Mouse (Mus musculus) midbrain, embryonic 16.5 days (tissue): ENCODE data around the gene Grpel1. TPM values are rescaled to one million over a fixed set of nuclear protein-coding genes. Genes with fewer than 3 reads are reported as not detected.

Experiments
- ATAC-seq: fragments of 200-750 bp; cut with Nextera tagmentation; 2 replicates; pipeline ENCODE4 v1.8.0; 2017; ENCODE audit warnings: moderate TSS enrichment
- H3K27ac ChIP-seq: fragments of 300-500 bp; sonication (generic); 2 replicates; pipeline ENCODE4 v1.5.1; 2014; ENCODE audit warnings: mild to moderate bottlenecking, low read length, mixed read lengths
- H3K27me3 ChIP-seq: fragments of 300-500 bp; sonication (generic); 2 replicates; pipeline ENCODE4 v1.6.1; 2014; ENCODE audit warnings: low read depth, low read length, mixed read lengths; ENCODE audit not compliant: control insufficient read depth, insufficient read depth
- H3K36me3 ChIP-seq: fragments of 300-500 bp; sonication (generic); 2 replicates; pipeline ENCODE4 v1.6.1; 2014; ENCODE audit warnings: mild to moderate bottlenecking, low read length, moderate library complexity, mixed read lengths; ENCODE audit not compliant: control insufficient read depth, insufficient read depth
- H3K4me1 ChIP-seq: fragments of 300-500 bp; sonication (generic); 2 replicates; pipeline ENCODE4 v1.6.1; 2014; ENCODE audit warnings: mild to moderate bottlenecking, low read length, mixed read lengths; ENCODE audit not compliant: control insufficient read depth, insufficient read depth
- H3K4me2 ChIP-seq: fragments of 300-500 bp; sonication (generic); 2 replicates; pipeline ENCODE4 v1.6.1; 2014; ENCODE audit warnings: mild to moderate bottlenecking, low read length, mixed read lengths
- H3K4me3 ChIP-seq: fragments of 300-500 bp; sonication (generic); 2 replicates; pipeline ENCODE4 v1.5.1; 2014; ENCODE audit warnings: low read depth, mild to moderate bottlenecking, low read length, moderate library complexity, mixed read lengths
- H3K9ac ChIP-seq: fragments of 300-500 bp; sonication (generic); 2 replicates; pipeline ENCODE4 v1.6.1; 2014; ENCODE audit warnings: low read depth, low read length, mixed read lengths
- H3K9me3 ChIP-seq: fragments of 300-500 bp; sonication (generic); replicated peaks from 2 replicates; pipeline ENCODE4 v1.6.1; 2014; ENCODE audit warnings: mild to moderate bottlenecking, low read length, mixed read lengths; ENCODE audit not compliant: control insufficient read depth, poor library complexity, severe bottlenecking
- WGBS: fragments of 180-500 bp; shearing (Covaris S2); extraction: QIAGEN DNeasy Blood & Tissue Kit; methylation state at CpG from one replicate; pipeline ENCODE4 v1.1.7; 2014; 5-methylcytosine and 5-hydroxymethylcytosine counted together
- polyA plus RNA-seq: library from polyadenylated mRNA; unstranded; fragments of >200 nt; fragmentation: Nextera tagmentation; extraction: Ambion mirVana; gene quantifications from 2 replicates; pipeline ENCODE4 v1.2.1, GENCODE M21; 2015

Gene Grpel1
- polyA plus RNA-seq, result 41.3 and 42.9 TPM in 2 replicates

- Histone ChIP-seq H3K4me2 (peak within 1 kb of the TSS; percentile 91), H3K9ac (peak within 1 kb of the TSS; percentile 89), H3K9me3 (no peaks in the 10 kb centered on the region), H3K36me3 (peaks cover 3% of the 10 kb centered on the region; the same call in 1 of the 2 replicates), H3K4me1 (peaks cover 17% of the 10 kb centered on the region), H3K27me3 (peaks cover 3% of the 10 kb centered on the region; the same call in 1 of the 2 replicates), H3K4me3 (peak within 1 kb of the TSS; percentile 77), H3K27ac (peak within 1 kb of the TSS; percentile 79)
- WGBS, result under 1% methylated on average over 68 of the region's 68 CpGs
- peak; percentile 94 for ATAC-seq
These were observed at the start of gene Grpel1 for GRCm38 (mm10) chr5:36464709-36465661. Gene Grpel1, plus strand, starts transcription at chr5:36464998.

- Histone ChIP-seq H3K9me3 (no peaks in the 10 kb centered on the region), H3K27me3 (no peaks in the 10 kb centered on the region), H3K4me3 (no peak overlapping the region), H3K27ac (no peak overlapping the region), H3K4me2 (no peak overlapping the region), H3K9ac (no peak overlapping the region), H3K36me3 (no peaks in the 10 kb centered on the region), H3K4me1 (no peaks in the 10 kb centered on the region)
- ATAC-seq, result no peak
- 77% methylated on average over 3 of the region's 3 CpGs for WGBS
These were observed 44.9 kb upstream of the Grpel1 start for GRCm38 (mm10) chr5:36419861-36420260.

- no peak for ATAC-seq
- H3K4me2 ChIP-seq, result no peak overlapping the region
- H3K27me3 ChIP-seq, result no peaks in the 10 kb centered on the region
- no peak overlapping the region for H3K4me3 ChIP-seq
- H3K9ac ChIP-seq, result no peak overlapping the region
- 0 out of 2 replicates have a peak, but pooled peaks cover under 1% of the 10 kb centered on the region for H3K4me1 ChIP-seq
- no peaks in the 10 kb centered on the region for H3K36me3 ChIP-seq
- H3K9me3 ChIP-seq, result no peaks in the 10 kb centered on the region
- no peak overlapping the region for H3K27ac ChIP-seq
These were observed 42.1 kb upstream of the Grpel1 start for GRCm38 (mm10) chr5:36422689-36423088.

GRCm38 (mm10) chr5:36424676-36425075 is 40.1 kb upstream of the Grpel1 start:
- Histone ChIP-seq H3K27ac (no peak overlapping the region), H3K4me3 (no peak overlapping the region), H3K9ac (no peak overlapping the region), H3K4me2 (no peak overlapping the region), H3K9me3 (no peaks in the 10 kb centered on the region), H3K36me3 (no peaks in the 10 kb centered on the region), H3K4me1 (0 out of 2 replicates have a peak, but pooled peaks cover 5% of the 10 kb centered on the region), H3K27me3 (no peaks in the 10 kb centered on the region)
- ATAC-seq, result no peak

GRCm38 (mm10) chr5:36426404-36426803 is 38.4 kb upstream of the Grpel1 start:
- H3K4me3 ChIP-seq, result no peak overlapping the region
- 0 out of 2 replicates have a peak, but pooled peaks cover 7% of the 10 kb centered on the region for H3K4me1 ChIP-seq
- H3K4me2 ChIP-seq, result no peak overlapping the region
- no peak overlapping the region for H3K27ac ChIP-seq
- no peaks in the 10 kb centered on the region for H3K36me3 ChIP-seq
- H3K9me3 ChIP-seq, result no peaks in the 10 kb centered on the region
- ATAC-seq, result no peak
- H3K27me3 ChIP-seq, result no peaks in the 10 kb centered on the region
- WGBS, result 86% methylated on average over 5 of the region's 5 CpGs
- H3K9ac ChIP-seq, result no peak overlapping the region

- Histone ChIP-seq H3K36me3 (no peaks in the 10 kb centered on the region), H3K27ac (no peak overlapping the region), H3K27me3 (no peaks in the 10 kb centered on the region), H3K4me3 (no peak overlapping the region), H3K9ac (0 out of 2 replicates have a peak overlapping the region, but pooled peaks have one; percentile 30), H3K4me2 (no peak overlapping the region), H3K4me1 (0 out of 2 replicates have a peak, but pooled peaks cover 7% of the 10 kb centered on the region), H3K9me3 (no peaks in the 10 kb centered on the region)
- no peak for ATAC-seq
- 53% methylated on average over 11 of the region's 11 CpGs for whole genome bisulfite sequencing
These were observed 37.0 kb upstream of the Grpel1 start for GRCm38 (mm10) chr5:36427831-36428230.

GRCm38 (mm10) chr5:36429551-36429950 is 35.2 kb upstream of the Grpel1 start:
- no peaks in the 10 kb centered on the region for H3K9me3 ChIP-seq
- H3K27me3 ChIP-seq, result no peaks in the 10 kb centered on the region
- no peak overlapping the region for H3K9ac ChIP-seq
- no peak overlapping the region for H3K27ac ChIP-seq
- H3K4me1 ChIP-seq, result peaks cover 12% of the 10 kb centered on the region; the same call in 1 of the 2 replicates
- H3K4me3 ChIP-seq, result no peak overlapping the region
- ATAC-seq, result no peak
- no peaks in the 10 kb centered on the region for H3K36me3 ChIP-seq
- no peak overlapping the region for H3K4me2 ChIP-seq
- 90% methylated on average over 3 of the region's 3 CpGs for WGBS

GRCm38 (mm10) chr5:36431711-36432110 is 33.1 kb upstream of the Grpel1 start:
- Histone ChIP-seq H3K36me3 (no peaks in the 10 kb centered on the region), H3K4me1 (peaks cover 15% of the 10 kb centered on the region; the same call in 1 of the 2 replicates), H3K4me2 (no peak overlapping the region), H3K27ac (no peak overlapping the region), H3K4me3 (no peak overlapping the region), H3K9ac (no peak overlapping the region), H3K9me3 (no peaks in the 10 kb centered on the region), H3K27me3 (no peaks in the 10 kb centered on the region)
- 66% methylated on average over 2 of the region's 2 CpGs for WGBS
- no peak for ATAC-seq

GRCm38 (mm10) chr5:36434398-36434967 is 30.3 kb upstream of the Grpel1 start:
- WGBS, result 28% methylated on average over 9 of the region's 9 CpGs
- H3K4me2 ChIP-seq, result no peak overlapping the region
- peak overlapping the region; percentile 63 for H3K27ac ChIP-seq
- H3K9me3 ChIP-seq, result no peaks in the 10 kb centered on the region
- H3K4me3 ChIP-seq, result no peak overlapping the region
- H3K9ac ChIP-seq, result no peak overlapping the region
- no peaks in the 10 kb centered on the region for H3K36me3 ChIP-seq
- H3K27me3 ChIP-seq, result no peaks in the 10 kb centered on the region
- peaks cover 11% of the 10 kb centered on the region; the same call in 1 of the 2 replicates for H3K4me1 ChIP-seq
- 0 out of 2 replicates have a peak, but pooled peaks have one; percentile 62 for ATAC-seq
